Mouse (Mus musculus): ENCODE results near the gene Dapk1. TPM values are rescaled to one million over a fixed set of nuclear protein-coding genes. Genes with fewer than 3 reads are reported as not detected.
A peak's percentile ranks its signal among the peaks of the same experiment; 100 is the strongest.

The Dapk1 gene
- polyA plus RNA-seq, 1 experiment, result 7.4 TPM

GRCm38 (mm10) chr13:60757292-60757691 is 155.5 kb downstream of the Dapk1 start:
- H3K36me3 ChIP-seq (replicated peaks; ENCODE audit: low read length), result peaks cover 96% of the 10 kb centered on the region
- H3K4me1 ChIP-seq, result peaks cover 16% of the 10 kb centered on the region
- H3K9me3 ChIP-seq, result peaks cover 18% of the 10 kb centered on the region
- peak overlapping the region; percentile 2 for H3K4me3 ChIP-seq (replicated peaks)
- H3K27me3 ChIP-seq (replicated peaks), result no peaks in the 10 kb centered on the region
- no peak for TF ChIP-seq GATA1 (IDR thresholded peaks at IDR 0.05; ENCODE audit: borderline replicate concordance, low read length)
- TF ChIP-seq FLI1 (IDR thresholded peaks at IDR 0.05; ENCODE audit: low read length), result no peak

GRCm38 (mm10) chr13:60759136-60759535 is 157.4 kb downstream of the Dapk1 start:
- Histone ChIP-seq H3K4me1 (peaks cover 12% of the 10 kb centered on the region), H3K9me3 (peaks cover 12% of the 10 kb centered on the region)

GRCm38 (mm10) chr13:60760392-60760791 is 158.6 kb downstream of the Dapk1 start:
- peaks cover 12% of the 10 kb centered on the region for H3K9me3 ChIP-seq
- no peak overlapping the region for H3K4me3 ChIP-seq (replicated peaks)
- peaks cover 12% of the 10 kb centered on the region for H3K4me1 ChIP-seq
- H3K36me3 ChIP-seq (replicated peaks; ENCODE audit: low read length), result peaks cover 82% of the 10 kb centered on the region
- TF ChIP-seq FLI1 (IDR thresholded peaks at IDR 0.05; ENCODE audit: low read length) (no peak), GATA1 (IDR thresholded peaks at IDR 0.05; ENCODE audit: borderline replicate concordance, low read length) (no peak)
- H3K27me3 ChIP-seq (replicated peaks), result no peaks in the 10 kb centered on the region

More at GRCm38 (mm10) chr13:60759136-60759535, 157.4 kb downstream of the Dapk1 start:
- Histone ChIP-seq H3K36me3 (replicated peaks; ENCODE audit: low read length) (peaks cover 93% of the 10 kb centered on the region), H3K27me3 (replicated peaks) (no peaks in the 10 kb centered on the region), H3K4me3 (replicated peaks) (no peak overlapping the region)
- TF ChIP-seq GATA1 (IDR thresholded peaks at IDR 0.05; ENCODE audit: borderline replicate concordance, low read length) (no peak), FLI1 (IDR thresholded peaks at IDR 0.05; ENCODE audit: low read length) (no peak)

- Histone ChIP-seq H3K27me3 (replicated peaks) (no peaks in the 10 kb centered on the region), H3K4me3 (replicated peaks) (no peak overlapping the region), H3K4me1 (peaks cover 12% of the 10 kb centered on the region), H3K9me3 (peaks cover 12% of the 10 kb centered on the region), H3K36me3 (replicated peaks; ENCODE audit: low read length) (peaks cover 74% of the 10 kb centered on the region)
- TF ChIP-seq FLI1 (IDR thresholded peaks at IDR 0.05; ENCODE audit: low read length) (no peak), GATA1 (IDR thresholded peaks at IDR 0.05; ENCODE audit: borderline replicate concordance, low read length) (no peak)
Measured at GRCm38 (mm10) chr13:60761161-60761560, 159.4 kb downstream of the Dapk1 start.

- H3K27me3 ChIP-seq (replicated peaks), result peaks cover 2% of the 10 kb centered on the region
- no peaks in the 10 kb centered on the region for H3K9me3 ChIP-seq
- H3K36me3 ChIP-seq (replicated peaks; ENCODE audit: low read length), result no peaks in the 10 kb centered on the region
- TF ChIP-seq FLI1 (IDR thresholded peaks at IDR 0.05; ENCODE audit: low read length) (no peak), GATA1 (IDR thresholded peaks at IDR 0.05; ENCODE audit: borderline replicate concordance, low read length) (no peak)
- no peak overlapping the region for H3K4me3 ChIP-seq (replicated peaks)
- H3K4me1 ChIP-seq, result peaks cover 20% of the 10 kb centered on the region
Measured at GRCm38 (mm10) chr13:60780534-60780933, 178.8 kb downstream of the Dapk1 start.

GRCm38 (mm10) chr13:60783301-60783700 is 181.6 kb downstream of the Dapk1 start:
- Histone ChIP-seq H3K9me3 (no peaks in the 10 kb centered on the region), H3K4me3 (replicated peaks) (no peak overlapping the region), H3K27me3 (replicated peaks) (no peaks in the 10 kb centered on the region), H3K4me1 (peaks cover 14% of the 10 kb centered on the region), H3K36me3 (replicated peaks; ENCODE audit: low read length) (no peaks in the 10 kb centered on the region)
- TF ChIP-seq FLI1 (IDR thresholded peaks at IDR 0.05; ENCODE audit: low read length) (no peak), GATA1 (IDR thresholded peaks at IDR 0.05; ENCODE audit: borderline replicate concordance, low read length) (no peak)

GRCm38 (mm10) chr13:60786264-60786663 is 184.5 kb downstream of the Dapk1 start, which contains the start of gene BC051665:
Gene BC051665, minus strand, starts transcription at chr13:60786364.
- H3K4me1 ChIP-seq, result peaks cover 14% of the 10 kb centered on the region
- no peaks in the 10 kb centered on the region for H3K36me3 ChIP-seq (replicated peaks; ENCODE audit: low read length)
- H3K9me3 ChIP-seq, result no peaks in the 10 kb centered on the region
- no peaks in the 10 kb centered on the region for H3K27me3 ChIP-seq (replicated peaks)
- no peak for TF ChIP-seq FLI1 (IDR thresholded peaks at IDR 0.05; ENCODE audit: low read length)
- H3K4me3 ChIP-seq (replicated peaks), result no peak within 1 kb of the TSS

- Histone ChIP-seq H3K36me3 (replicated peaks; ENCODE audit: low read length) (no peaks in the 10 kb centered on the region), H3K4me1 (peaks cover 8% of the 10 kb centered on the region), H3K27me3 (replicated peaks) (peaks cover 4% of the 10 kb centered on the region), H3K4me3 (replicated peaks) (no peak overlapping the region), H3K9me3 (no peaks in the 10 kb centered on the region)
- TF ChIP-seq GATA1 (IDR thresholded peaks at IDR 0.05; ENCODE audit: borderline replicate concordance, low read length), result no peak
- TF ChIP-seq FLI1 (IDR thresholded peaks at IDR 0.05; ENCODE audit: low read length), result no peak
Measured at GRCm38 (mm10) chr13:60789466-60789865, 187.7 kb downstream of the Dapk1 start.

- no peaks in the 10 kb centered on the region for H3K9me3 ChIP-seq
- peaks cover 41% of the 10 kb centered on the region for H3K4me1 ChIP-seq
- H3K36me3 ChIP-seq (replicated peaks; ENCODE audit: low read length), result no peaks in the 10 kb centered on the region
- H3K27me3 ChIP-seq (replicated peaks), result peaks cover 8% of the 10 kb centered on the region
- no peak within 1 kb of the TSS for H3K4me3 ChIP-seq (replicated peaks)
- TF ChIP-seq GATA1 (IDR thresholded peaks at IDR 0.05; ENCODE audit: borderline replicate concordance, low read length) (no peak), FLI1 (IDR thresholded peaks at IDR 0.05; ENCODE audit: low read length) (no peak)
Measured at GRCm38 (mm10) chr13:60802749-60803148, 201.0 kb downstream of the Dapk1 start, which contains the start of gene Ctsll3. Gene Ctsll3, minus strand, starts transcription at chr13:60802849.

GRCm38 (mm10) chr13:60809690-60810089 is 207.9 kb downstream of the Dapk1 start:
- Histone ChIP-seq H3K4me3 (replicated peaks) (no peak overlapping the region), H3K27me3 (replicated peaks) (no peaks in the 10 kb centered on the region), H3K9me3 (no peaks in the 10 kb centered on the region), H3K36me3 (replicated peaks; ENCODE audit: low read length) (no peaks in the 10 kb centered on the region), H3K4me1 (peaks cover 46% of the 10 kb centered on the region)
- TF ChIP-seq FLI1 (IDR thresholded peaks at IDR 0.05; ENCODE audit: low read length), result no peak
- TF ChIP-seq GATA1 (IDR thresholded peaks at IDR 0.05; ENCODE audit: borderline replicate concordance, low read length), result no peak

- no peaks in the 10 kb centered on the region for H3K36me3 ChIP-seq (replicated peaks; ENCODE audit: low read length)
- H3K4me3 ChIP-seq (replicated peaks), result no peak overlapping the region
- H3K27me3 ChIP-seq (replicated peaks), result no peaks in the 10 kb centered on the region
- TF ChIP-seq FLI1 (IDR thresholded peaks at IDR 0.05; ENCODE audit: low read length) (no peak), GATA1 (IDR thresholded peaks at IDR 0.05; ENCODE audit: borderline replicate concordance, low read length) (no peak)
- H3K4me1 ChIP-seq, result peaks cover 70% of the 10 kb centered on the region
- no peaks in the 10 kb centered on the region for H3K9me3 ChIP-seq
Measured at GRCm38 (mm10) chr13:60812768-60813167, 211.0 kb downstream of the Dapk1 start.

Other genes with a start within 250 kb of the Dapk1 start
- not detected in 2 replicates for gene BC051665, start 184.4 kb downstream of the Dapk1 start, polyA plus RNA-seq (2012; ENCODE audit: insufficient read depth, low replicate concordance)
- not detected in 2 replicates for gene Ctsll3, start 200.9 kb downstream of the Dapk1 start, polyA plus RNA-seq (2012; ENCODE audit: insufficient read depth, low replicate concordance)